Mouse (Mus musculus) adrenal gland, adult 2 months (tissue): ENCODE results near the gene Lhx1. TPM values are rescaled to one million over a fixed set of nuclear protein-coding genes. Genes with fewer than 3 reads are reported as not detected.

ENCODE experiments used
- DNase-seq: peaks from one replicate; pipeline ENCODE4 v3.0.0; 2021
- polyA plus RNA-seq: library from polyadenylated mRNA; depleted of rRNA; stranded (reverse); fragments of >200 nt; gene quantifications from 2 replicates; pipeline ENCODE4 v1.2.3, GENCODE M21; 2012
- total RNA-seq, 2 experiments: library from RNA; stranded (reverse); gene quantifications; 2 replicates each; pipeline ENCODE4 v1.2.3; 2021

Gene Lhx1
- total and polyA plus RNA-seq, 3 experiments: not detected

GRCm38 (mm10) chr11:84526976-84527860, 1.9 kb upstream of the Lhx1 start:
- DNase-seq: no peak

- DNase-seq: no peak
These were observed 1.1 kb upstream of the Lhx1 start for GRCm38 (mm10) chr11:84526451-84526850.

- DNase-seq: peak; percentile 4
These were observed 644 bp downstream of the Lhx1 start for GRCm38 (mm10) chr11:84524511-84525270.

- DNase-seq: peak; percentile 15
These were observed 1.4 kb downstream of the Lhx1 start for GRCm38 (mm10) chr11:84523841-84524510.

GRCm38 (mm10) chr11:84523321-84523831, 2.0 kb downstream of the Lhx1 start:
- DNase-seq: peak; percentile 13

GRCm38 (mm10) chr11:84522577-84523320, 2.6 kb downstream of the Lhx1 start:
- peak; percentile 94 for DNase-seq

- DNase-seq: no peak
These were observed 3.5 kb downstream of the Lhx1 start for GRCm38 (mm10) chr11:84521751-84522299.

GRCm38 (mm10) chr11:84521071-84521390, 4.3 kb downstream of the Lhx1 start:
- DNase-seq: no peak

- no peak for DNase-seq
These were observed 4.9 kb downstream of the Lhx1 start for GRCm38 (mm10) chr11:84520269-84521070.

GRCm38 (mm10) chr11:84519576-84520268, 5.6 kb downstream of the Lhx1 start:
- no peak for DNase-seq

- no peak for DNase-seq
These were observed 6.3 kb downstream of the Lhx1 start for GRCm38 (mm10) chr11:84519036-84519435.

GRCm38 (mm10) chr11:84518261-84518660, 7.1 kb downstream of the Lhx1 start:
- no peak for DNase-seq

- no peak for DNase-seq
These were observed 7.9 kb downstream of the Lhx1 start for GRCm38 (mm10) chr11:84517431-84517830.

- no peak for DNase-seq
These were observed 8.7 kb downstream of the Lhx1 start for GRCm38 (mm10) chr11:84516501-84517240.

- peak; percentile 99 for DNase-seq
These were observed 11.9 kb downstream of the Lhx1 start, which contains the start of gene Aatf for GRCm38 (mm10) chr11:84513171-84514116. Aatf (minus strand) TSS chr11:84513522.

- DNase-seq: no peak
These were observed 13.3 kb downstream of the Lhx1 start for GRCm38 (mm10) chr11:84512031-84512430.

- no peak for DNase-seq
These were observed 21.0 kb downstream of the Lhx1 start for GRCm38 (mm10) chr11:84504296-84504695.

GRCm38 (mm10) chr11:84497944-84498343, 27.4 kb downstream of the Lhx1 start:
- DNase-seq: no peak
